Mouse (Mus musculus) lung, postnatal 0 days (tissue): ENCODE measurements around the gene Pradc1.

Experiments
- CTCF ChIP-seq: IDR thresholded peaks from 2 replicates; pipeline ENCODE4 v1.5.1; 2016; ENCODE audit warnings: antibody characterized with exemption, mild to moderate bottlenecking
- EP300 ChIP-seq: IDR thresholded peaks from 2 replicates; pipeline ENCODE4 v1.6.1; 2016; ENCODE audit warnings: antibody characterized with exemption, mild to moderate bottlenecking, control low read depth

- TF ChIP-seq CTCF = no peak
- TF ChIP-seq EP300 = peak; percentile 63; the same call in 1 of the 2 replicates
Measured at GRCm38 (mm10) chr6:85451664-85452410, at the start of gene Pradc1.
